Mouse (Mus musculus): ENCODE measurements around the gene F830045P16Rik.
"Not testable (repeated sequence)": the region's sequence is repeated elsewhere in the genome, so short reads cannot be mapped to it uniquely, and the experiment has no call there.

F830045P16Rik gene

GRCm38 (mm10) chr2:129544919-129545318 lies 8.5 kb upstream of the F830045P16Rik start:
- no peak for DNase-seq (ENCODE audit: low spot score)

GRCm38 (mm10) chr2:129544448-129544847 lies 8.0 kb upstream of the F830045P16Rik start:
- DNase-seq (ENCODE audit: low spot score) = no peak

GRCm38 (mm10) chr2:129540036-129540435 lies 3.6 kb upstream of the F830045P16Rik start:
- no peak for DNase-seq (ENCODE audit: low spot score)

GRCm38 (mm10) chr2:129539175-129539574 lies 2.8 kb upstream of the F830045P16Rik start:
- no peak for DNase-seq (ENCODE audit: low spot score)

GRCm38 (mm10) chr2:129537926-129538325 lies 1.5 kb upstream of the F830045P16Rik start:
- no peak for DNase-seq (ENCODE audit: low spot score)

GRCm38 (mm10) chr2:129537360-129537759 lies 958 bp upstream of the F830045P16Rik start:
- DNase-seq (ENCODE audit: low spot score) = no peak

GRCm38 (mm10) chr2:129536926-129537325 lies 524 bp upstream of the F830045P16Rik start:
- DNase-seq (ENCODE audit: low spot score) = no peak

- DNase-seq (ENCODE audit: low spot score) = no peak
These were observed 1.4 kb downstream of the F830045P16Rik start for GRCm38 (mm10) chr2:129534886-129535591.

- DNase-seq (ENCODE audit: low spot score) = no peak
These were observed 4.5 kb downstream of the F830045P16Rik start for GRCm38 (mm10) chr2:129531890-129532289.

- DNase-seq (ENCODE audit: low spot score) = no peak
These were observed 5.3 kb downstream of the F830045P16Rik start for GRCm38 (mm10) chr2:129531102-129531501.

- DNase-seq (ENCODE audit: low spot score) = peak; percentile 77
These were observed 6.8 kb downstream of the F830045P16Rik start for GRCm38 (mm10) chr2:129529297-129530209.

GRCm38 (mm10) chr2:129527916-129528315 lies 8.5 kb downstream of the F830045P16Rik start:
- DNase-seq (ENCODE audit: low spot score) = no peak

- DNase-seq (ENCODE audit: low spot score) = no peak
These were observed 10.1 kb downstream of the F830045P16Rik start for GRCm38 (mm10) chr2:129526322-129526721.

- no peak for DNase-seq (ENCODE audit: low spot score)
These were observed 10.8 kb downstream of the F830045P16Rik start for GRCm38 (mm10) chr2:129525644-129526043.

GRCm38 (mm10) chr2:129518526-129518925 lies 17.9 kb downstream of the F830045P16Rik start:
- DNase-seq (ENCODE audit: low spot score) = no peak

GRCm38 (mm10) chr2:129514923-129515920 lies 21.2 kb downstream of the F830045P16Rik start:
- DNase-seq (ENCODE audit: low spot score) = no peak

- no peak for DNase-seq (ENCODE audit: low spot score)
These were observed 22.1 kb downstream of the F830045P16Rik start for GRCm38 (mm10) chr2:129514401-129514667.

- DNase-seq (ENCODE audit: low spot score) = no peak
These were observed 22.6 kb downstream of the F830045P16Rik start for GRCm38 (mm10) chr2:129513546-129514400.

- not testable (repeated sequence) for DNase-seq (ENCODE audit: low spot score)
These were observed 24.3 kb downstream of the F830045P16Rik start for GRCm38 (mm10) chr2:129512147-129512546.

GRCm38 (mm10) chr2:129502641-129503040 lies 33.8 kb downstream of the F830045P16Rik start:
- DNase-seq (ENCODE audit: low spot score) = peak; percentile 67

Measured in embryo, embryonic 10.5 days (tissue).